Mouse (Mus musculus) cerebellum, adult 9-10 months (tissue): Measurements from ENCODE around the gene Adamtsl4.
"Not testable (repeated sequence)": the region's sequence is repeated elsewhere in the genome, so short reads cannot be mapped to it uniquely, and the experiment has no call there.

Experiments
- DNase-seq: peaks from one replicate; pipeline ENCODE4 v3.0.0; 2022

The Adamtsl4 gene

DNA sequence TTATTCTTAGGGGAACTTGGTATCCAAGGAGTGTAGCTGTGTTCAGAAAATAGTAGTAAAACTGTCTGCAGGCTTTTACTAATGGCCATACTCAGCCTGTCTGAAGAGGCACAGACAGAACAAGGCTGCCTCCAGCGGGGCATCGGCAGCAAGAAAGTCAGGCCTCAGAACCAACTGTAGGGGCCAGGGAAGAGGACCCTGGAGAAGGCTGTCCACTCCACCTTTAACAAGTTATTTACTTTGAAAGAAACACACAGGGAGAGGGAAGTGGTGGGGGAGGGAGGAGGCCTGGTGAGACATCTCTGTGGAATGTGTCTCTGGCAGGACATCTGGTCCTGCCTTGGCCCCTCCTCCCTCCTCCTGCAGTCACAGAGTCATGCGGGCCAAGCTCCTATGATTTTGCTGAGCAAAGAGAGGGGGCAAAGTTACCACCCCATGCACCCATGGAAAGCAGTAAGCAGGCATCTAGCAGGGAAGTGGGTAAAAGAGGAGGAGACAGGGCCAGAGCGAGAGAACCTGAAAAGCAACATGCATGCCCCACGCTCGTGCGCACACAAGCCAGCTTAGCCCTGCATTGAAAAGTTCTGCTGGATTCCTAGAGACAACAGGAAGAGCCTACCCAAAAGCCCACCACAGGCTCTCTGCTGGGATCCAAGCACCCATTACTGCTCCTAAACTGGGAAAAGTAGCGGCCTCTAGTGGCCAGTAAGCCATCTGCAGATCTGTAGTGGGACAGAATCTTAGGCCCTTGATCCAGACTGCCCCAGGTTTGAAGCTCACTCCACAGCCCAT is 12.2 kb downstream of the Adamtsl4 start:
- peak; percentile 72 for DNase-seq

DNA sequence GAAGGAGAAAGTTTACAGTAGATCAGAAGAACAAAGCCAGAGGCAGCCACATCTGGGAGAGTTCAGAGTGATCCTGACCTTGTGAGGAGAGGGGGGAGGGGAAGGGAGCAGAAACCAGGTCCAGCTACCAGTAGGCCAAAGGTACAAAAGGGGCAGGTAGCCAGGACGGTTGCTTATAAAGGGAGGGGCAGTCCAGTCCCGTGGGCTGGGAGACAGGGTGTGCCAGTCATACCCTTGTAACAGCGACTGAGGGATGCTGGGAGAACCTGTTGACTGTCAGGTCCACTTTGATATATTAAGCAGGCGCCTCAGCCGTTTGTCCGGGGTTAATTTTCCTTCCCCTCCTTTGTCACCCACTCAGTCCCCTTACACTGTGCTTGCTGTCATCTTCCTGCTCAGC is 12.9 kb downstream of the Adamtsl4 start:
- no peak for DNase-seq

DNA sequence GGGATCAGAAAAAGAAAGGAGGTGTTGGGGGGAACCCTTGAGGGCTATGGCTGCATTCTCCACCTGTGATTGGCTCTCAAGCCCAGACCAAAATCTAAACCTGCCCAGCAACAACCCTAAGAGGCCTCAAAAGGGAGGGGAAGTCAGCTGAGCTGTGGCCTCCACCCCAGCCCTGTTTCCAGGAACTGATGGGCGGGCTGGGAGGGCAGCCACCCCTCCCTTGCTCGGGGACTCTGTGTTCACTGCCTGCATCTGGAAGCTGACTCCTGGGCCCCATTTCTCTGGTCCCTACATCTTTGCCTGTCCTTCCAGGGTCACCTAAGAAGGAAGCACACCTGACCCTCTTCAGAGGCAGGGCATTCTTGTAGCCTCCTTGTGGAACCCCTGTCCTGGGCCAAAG is 13.5 kb downstream of the Adamtsl4 start:
- DNase-seq: no peak

DNA sequence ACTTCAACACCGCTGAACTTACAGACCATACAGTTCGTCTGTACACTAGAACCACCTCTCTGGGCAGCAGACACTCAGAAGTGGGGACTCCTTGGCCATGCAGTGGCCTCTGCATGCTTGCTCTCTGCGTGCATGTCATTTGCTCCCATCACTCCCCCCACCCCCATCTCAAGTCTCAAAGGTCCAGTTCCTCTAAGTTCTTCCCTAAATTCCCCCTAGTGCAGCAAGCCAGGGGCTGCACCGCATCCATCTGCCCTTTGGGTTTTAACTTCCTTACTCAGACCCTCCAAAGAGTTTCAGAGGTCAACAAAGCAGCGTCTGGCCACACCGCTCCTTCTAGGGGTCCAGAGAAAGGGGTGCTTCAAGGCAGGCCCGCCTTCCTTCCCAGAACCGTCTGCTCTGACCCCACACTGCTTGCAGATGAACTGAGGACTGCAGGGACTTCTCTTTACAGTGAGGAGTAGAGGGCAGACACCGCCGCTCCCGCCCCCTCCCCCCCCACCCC is 14.0 kb downstream of the Adamtsl4 start:
- DNase-seq: no peak

DNA sequence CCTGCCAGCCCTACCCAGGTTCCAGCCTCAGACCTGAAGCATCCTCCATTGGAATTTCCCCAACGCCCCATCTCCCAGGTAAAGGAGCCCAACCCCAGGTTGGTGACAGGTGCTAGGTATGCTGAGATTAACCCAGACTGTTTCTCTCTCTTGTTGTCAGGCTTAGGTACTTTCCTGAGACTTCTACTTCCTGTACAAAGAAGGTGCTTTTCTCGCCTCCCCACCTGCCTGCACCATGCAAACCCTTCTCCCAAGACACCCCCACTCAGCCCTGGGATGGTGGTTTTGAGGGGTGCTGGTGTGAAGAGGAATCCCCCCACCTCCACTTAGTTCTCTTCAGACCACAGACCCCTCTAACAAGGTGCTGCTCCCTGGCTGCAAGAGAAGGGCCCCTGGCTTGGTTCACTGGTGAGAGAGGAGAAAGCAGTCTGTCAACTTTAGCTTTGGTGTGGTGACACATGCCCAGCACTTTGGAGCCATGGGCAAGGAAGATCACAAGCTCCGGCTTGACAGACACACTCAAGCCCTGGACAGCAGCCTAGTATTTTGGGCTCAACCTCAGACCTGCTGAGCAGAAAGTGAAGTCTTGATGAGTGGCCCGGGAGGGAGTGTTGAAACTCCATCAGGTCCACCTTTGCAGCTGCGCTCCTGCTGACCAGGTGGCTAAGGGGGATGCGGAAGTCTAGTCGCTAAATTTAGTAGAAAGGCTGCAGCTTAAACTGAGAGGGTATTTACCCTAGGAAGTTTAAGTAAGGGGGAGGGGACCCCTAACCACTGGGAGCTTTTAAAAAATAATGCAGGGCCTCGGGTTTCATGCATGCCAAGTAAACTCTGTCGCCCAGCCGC is 14.6 kb downstream of the Adamtsl4 start:
- no peak for DNase-seq

DNA sequence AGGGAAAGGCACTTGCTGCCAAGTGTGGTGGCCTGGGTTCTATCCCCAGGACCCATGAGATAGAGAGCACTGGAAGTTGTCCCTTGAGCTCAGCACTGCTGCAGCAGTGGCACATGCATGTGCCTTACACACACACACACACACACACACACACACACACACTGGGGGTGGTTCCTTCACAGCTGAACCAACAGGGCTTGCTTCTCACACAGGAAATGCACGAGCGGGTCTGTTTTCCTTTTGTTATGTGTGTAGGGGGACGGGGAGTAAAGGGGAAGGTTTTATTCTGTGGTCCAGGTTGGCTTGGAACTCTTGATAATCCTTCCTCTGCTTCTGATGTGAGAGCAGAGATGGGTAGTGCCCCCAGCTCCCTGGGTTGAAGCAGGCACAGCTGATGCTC is 15.3 kb downstream of the Adamtsl4 start:
- no peak for DNase-seq

DNA sequence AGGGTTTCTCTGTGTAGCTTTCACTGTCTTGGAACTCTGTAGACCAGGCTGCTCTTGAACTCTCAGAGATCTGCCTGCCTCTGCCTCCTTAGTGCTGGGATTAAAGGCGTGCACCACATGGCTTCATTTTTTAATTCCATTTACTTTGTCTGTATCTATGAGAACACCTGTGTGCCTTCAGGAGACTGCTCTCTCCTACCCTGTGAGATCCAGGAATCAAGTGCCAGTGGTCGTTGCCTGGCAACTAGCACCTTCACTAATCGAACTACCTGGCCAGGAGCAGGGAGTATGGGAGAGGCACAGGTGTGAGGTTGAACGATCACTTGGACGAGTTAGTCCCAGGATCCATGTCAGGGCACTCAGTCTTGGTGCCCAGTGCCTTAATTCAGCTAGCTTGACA is 16.5 kb downstream of the Adamtsl4 start:
- no peak for DNase-seq

DNA sequence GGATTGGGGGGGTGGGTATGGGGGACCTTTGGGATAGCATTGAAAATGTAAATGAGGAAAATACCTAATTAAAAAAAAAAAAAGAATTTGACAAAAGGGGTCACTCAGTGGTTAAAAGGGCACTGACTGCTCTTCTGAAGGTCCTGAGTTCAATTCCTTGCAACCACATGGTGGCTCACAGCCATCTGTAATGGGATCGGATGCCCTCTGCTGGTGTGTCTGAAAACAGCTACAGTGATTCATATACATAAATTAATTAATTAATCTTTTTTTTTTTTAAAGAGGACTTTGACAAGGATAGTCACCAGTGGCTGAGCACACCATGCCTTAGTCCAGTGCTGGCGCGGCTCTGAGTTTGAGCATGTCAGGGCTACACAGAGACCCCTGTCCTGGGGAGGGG is 17.3 kb downstream of the Adamtsl4 start:
- not testable (repeated sequence) for DNase-seq

DNA sequence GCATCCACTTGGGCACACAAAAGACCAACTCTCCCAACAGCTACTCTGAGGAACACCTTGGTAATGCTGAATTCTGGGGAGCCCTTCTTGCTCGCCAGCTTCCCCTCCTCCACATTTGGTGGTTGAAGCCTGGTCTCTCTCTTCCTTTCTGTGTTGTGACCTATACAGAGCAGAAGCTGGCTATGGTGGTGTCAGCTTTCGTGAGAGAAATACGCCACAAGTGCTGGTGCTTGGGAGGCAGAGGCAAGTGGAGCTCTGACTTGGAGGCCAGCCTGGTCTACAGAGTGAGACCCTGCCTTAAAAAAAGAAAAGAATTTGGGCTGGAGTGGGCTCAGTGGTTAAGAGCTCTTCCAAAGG is 18.4 kb downstream of the Adamtsl4 start:
- DNase-seq: no peak

DNA sequence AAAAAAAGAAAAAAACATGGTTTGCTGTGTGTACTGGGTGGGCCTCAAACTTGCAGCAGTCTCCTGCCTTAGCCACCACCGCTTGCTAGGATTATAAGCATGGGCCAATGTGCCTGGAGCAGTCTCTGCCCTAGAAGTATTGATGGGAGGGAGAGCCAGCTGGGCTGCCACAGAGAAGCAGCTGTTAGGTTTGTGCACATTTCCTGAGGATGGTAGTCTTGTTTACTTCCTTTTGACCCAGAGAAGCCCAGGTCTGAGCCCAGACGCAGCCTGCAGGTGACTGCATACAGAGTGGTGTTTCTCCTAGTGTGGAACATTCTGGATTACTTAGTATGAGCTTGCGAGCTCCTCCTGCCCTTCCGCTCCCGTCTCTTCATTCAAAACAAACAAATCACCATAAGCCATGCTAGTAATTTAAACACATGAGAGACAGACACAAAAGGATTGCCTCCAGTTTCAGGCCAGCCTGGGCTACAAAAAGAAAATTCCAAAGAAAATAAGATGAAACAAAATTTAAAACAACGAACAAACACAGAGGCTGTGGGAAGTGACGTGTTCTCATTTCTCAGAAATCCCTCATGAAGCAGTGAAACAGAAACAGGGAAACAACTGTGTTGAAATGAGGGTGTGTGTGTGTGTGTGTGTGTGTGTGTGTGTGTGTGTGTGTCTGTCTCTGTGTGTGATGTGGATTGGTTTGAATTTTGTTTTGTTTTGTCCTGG is 19.0 kb downstream of the Adamtsl4 start:
- DNase-seq: no peak

DNA sequence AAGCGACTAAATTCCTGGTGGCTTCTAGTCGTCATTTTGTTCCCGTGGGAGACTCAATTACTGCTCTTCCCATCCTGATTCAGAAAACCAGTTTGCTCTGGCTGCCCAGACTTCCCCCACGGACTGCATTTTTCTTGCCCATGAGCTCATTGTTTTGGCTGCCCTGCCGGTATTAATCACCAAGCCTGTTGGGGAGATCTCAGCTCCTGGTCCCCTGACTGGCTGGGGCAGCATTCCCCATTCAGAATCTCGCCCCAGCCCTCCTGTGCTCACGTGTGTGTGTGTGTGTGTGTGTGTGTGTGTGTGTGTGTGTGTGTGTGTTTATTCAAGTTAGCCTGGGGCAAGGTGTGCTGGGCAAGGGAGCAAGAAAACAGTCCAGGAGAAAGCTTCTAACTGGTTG is 19.7 kb downstream of the Adamtsl4 start:
- DNase-seq: no peak

DNA sequence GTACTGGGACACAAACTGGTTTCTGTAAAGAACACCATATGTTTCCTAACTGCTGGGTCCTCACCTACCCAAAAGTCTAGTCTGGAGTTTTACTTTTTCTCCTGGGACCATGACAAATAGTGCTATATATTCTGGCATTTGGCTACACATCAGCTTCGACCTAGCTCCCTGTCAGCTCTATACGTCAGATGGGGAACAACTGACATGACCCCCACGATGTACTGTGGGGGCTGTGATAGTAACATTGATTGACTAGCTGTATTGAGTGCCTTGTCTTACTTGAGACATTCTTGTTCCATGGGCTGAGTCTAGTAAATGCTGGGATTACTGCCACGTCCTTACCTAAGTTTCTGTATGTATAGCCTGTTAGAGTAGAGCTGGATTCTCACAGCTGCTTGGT is 20.2 kb downstream of the Adamtsl4 start:
- DNase-seq: no peak

DNA sequence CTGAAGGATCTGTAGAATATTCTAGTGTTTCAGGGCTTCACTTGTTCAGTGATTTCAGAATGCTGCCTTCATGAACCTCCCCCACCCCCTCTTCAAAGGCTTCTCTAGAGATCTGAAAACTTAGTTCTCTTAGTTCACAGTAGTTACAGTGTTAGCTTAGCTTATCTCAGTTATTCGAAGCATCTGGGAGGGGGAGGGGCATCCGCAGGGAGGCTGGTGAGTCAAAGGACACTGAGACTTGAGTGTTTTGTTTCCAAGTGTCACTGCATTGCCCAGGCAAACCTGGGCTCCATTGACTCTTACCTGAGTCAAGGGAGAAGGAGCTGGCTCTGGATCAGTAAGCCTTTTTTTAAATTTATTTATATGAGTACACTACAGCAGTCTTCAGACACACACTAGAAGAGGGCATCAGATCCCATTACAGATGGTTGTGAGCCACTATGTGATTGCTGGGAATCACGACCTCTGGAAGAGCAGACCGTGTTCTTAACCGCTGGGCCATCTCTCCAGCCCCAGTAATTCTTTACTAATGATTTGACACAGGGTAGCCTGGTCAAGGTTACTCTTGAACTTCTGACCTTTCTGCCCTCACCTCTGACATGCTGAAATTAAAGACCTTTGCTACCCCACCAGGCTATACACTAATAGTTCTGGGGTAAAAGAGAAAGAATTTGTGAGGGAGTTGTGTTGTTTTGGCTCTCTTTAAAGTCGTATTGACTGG is 21.4 kb downstream of the Adamtsl4 start:
- no peak for DNase-seq

DNA sequence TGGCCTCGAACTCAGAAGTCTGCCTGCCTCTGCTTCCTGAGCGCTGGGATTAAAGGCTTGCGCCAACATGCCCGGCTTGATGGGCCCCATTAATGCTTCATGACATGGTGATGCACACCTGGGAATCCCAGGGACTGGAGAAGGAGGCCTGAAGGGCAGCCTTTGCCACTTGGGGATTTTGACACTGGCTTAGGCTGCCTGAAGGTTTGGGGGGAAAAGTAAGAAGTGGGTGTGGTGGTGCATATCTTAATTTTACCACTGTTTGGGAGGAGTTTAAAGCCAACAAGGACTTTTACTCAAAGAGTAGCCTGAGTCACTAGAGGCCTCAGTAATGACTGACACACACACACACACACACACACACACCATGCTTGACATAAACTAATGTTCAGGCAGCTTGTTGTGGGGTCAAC is 22.8 kb downstream of the Adamtsl4 start:
- no peak for DNase-seq

DNA sequence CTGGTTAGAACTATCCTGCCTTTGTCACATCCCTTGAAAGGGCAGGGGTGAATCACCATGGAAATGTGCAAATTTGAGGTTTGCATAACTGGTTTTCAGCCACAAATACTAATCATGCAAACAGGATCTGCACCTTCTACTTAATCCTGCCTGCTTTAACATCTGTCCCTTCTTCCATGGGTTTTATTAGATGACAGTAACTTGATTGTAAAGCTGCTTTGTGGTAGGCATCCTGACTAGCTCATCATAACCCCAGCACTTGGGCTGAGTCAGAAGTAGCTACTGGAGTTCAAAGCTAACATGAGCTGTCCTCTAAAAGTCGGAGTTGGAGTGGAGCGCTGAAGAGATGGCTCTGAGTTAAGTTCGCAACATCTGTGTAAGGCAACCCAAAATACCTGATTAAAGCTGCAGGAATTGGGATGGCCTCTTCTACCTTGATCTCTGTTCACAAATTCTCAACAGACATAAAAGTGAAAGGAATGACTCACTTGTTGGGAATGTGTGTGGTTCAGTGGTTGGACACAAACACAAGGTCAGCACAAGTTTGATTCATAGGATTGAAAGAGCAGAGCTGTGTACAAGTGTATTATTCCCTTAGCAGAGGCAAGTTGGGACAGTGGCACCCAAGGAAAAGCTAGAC is 23.6 kb downstream of the Adamtsl4 start:
- no peak for DNase-seq

DNA sequence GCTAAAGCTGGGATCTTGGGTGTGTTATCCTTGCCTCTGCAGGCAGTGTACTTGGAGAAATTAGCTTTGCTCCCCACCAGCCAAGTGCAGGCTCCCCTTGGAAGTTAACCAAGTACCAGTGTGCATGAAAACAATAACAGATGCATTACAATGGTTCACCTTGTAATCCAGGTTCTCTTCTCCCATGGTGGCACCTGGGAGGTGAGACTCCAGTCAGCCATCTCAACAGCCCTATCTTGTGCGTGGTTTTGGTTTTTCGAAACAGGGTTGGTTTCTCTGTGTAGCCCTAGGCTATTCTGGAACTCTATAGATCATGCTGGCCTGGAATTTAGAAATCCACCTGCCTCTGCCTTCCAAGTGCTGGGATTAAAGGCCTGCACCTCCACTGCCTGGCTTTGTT is 24.2 kb downstream of the Adamtsl4 start:
- no peak for DNase-seq

DNA sequence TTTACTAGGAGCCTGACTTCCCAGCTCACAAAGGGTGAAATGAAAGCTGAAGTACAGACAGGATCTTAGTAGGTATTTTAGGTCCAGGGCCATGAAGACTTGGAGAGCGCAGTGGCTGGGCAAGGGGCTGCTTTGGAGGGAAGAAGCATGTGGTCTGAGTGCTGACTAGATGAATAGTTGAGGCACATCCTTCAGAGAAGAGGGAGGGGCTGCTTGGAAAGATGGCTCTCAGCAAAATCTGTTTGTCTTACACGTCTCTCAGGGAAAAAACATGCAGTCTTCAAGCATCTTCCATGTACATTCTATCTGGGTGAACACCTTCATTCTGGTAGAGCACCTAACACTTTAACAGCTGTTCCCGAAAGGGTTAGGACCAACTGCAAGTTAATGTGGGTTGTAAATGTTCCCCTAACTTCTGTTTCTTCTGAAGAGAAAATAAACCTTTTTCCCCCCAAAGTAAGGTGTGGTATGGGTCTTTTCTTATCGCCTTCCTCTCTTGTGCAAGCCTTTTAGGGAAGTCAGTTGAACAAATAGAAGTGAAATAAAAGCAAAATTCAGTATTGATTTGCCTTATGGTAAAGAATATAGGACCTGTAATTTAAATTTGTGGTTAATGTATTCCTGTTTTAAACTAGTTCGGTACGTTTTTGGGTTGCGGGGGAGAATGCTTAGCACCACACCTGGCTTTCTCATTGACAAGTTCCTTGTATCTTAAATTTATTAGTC is 24.8 kb downstream of the Adamtsl4 start:
- no peak for DNase-seq

DNA sequence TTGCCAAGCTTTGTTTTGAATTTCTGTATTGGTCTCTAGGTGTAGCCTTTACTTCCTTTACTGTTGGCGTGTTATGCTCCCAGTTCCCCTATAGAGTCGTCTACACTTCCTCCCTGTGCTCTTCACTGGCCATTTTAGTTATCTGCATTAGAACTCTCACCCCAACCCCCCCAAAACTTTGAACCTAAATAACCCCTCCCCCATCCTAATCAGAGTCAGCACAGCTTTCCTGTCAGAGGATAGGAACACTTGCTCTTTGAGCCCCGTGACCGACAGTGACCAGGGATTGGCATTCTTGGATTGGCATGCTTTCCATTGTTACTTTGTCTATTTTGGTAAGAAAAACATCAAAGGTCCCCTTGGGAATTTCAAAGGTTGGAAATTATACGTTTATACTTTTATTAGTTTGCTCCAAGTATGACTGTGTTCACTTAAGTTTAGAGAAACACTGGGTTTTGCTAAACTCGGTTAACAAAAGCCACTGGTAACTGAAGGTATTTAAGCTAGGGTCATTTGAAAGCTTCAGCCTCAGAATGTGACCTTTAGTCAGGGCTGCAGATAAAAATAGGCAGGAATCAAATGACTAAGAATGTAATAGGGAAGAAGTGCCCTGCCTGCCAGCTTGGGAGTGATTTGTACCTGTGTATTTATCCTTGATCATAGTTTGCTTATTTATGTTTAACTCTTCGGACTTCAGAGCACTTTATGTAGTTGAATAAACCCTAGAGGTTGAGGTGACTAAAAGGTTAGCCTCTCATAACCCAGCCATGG is 25.6 kb downstream of the Adamtsl4 start:
- DNase-seq: no peak

DNA sequence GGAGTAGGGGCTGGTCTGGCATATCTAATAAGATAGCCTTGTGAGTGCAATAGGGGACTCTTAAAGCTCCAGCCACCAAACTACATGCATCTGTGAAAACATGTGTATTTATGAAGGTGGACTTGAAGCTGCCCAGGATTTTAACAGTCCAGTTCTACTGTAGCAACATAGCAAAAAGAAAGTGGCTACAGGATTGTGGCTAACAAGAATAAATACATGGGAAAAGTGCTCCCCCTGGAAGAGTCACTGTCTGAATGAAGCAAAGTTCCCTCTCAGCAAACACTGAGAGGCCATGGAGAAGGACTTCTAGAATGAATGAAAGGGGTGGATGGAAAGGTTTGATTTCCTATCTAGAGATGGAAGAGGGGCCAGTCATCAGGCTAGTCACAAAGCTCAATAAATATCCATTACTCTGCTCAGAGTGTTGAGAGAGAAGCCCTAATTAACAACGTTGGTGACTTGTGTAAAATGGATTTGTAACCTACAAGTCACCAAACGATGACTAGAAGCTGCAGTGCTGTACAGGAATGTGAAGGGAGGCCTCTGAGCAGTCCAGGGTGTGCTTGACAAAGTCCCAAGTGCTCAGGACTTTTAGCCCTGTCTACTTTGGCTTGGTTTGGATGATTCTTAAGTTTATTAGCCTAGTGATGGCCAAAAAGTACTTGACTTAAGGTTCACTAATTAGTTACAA is 26.8 kb downstream of the Adamtsl4 start:
- no peak for DNase-seq

DNA sequence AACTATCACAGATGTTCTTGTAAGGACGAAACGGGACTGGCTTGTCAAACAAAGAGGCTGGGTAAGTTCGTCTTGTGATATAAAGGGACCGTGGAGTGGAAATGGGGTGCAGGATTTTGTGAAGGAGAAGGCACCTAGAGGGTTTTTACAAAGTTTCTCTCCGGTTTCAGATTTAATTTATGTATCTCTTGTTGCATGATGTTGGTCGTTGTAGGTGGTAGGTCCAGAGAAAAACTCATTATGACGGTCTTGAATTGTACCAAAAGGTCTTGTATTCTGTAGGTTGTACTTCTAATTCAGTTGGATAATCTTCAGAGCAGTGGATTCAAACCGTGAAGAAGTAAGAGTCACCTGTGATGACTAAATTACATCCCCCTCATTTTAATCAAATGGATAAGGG is 27.8 kb downstream of the Adamtsl4 start:
- DNase-seq: no peak
